Mouse (Mus musculus) cerebellum, postnatal 36 days (tissue): ENCODE measurements around the gene Vwa8.

Experiments
- DNase-seq, 2 experiments: peaks; one replicate each; pipeline ENCODE4 v3.0.0; 2021 to 2022; ENCODE audit warnings: mixed read lengths in 2 of 2

Vwa8 gene

DNA sequence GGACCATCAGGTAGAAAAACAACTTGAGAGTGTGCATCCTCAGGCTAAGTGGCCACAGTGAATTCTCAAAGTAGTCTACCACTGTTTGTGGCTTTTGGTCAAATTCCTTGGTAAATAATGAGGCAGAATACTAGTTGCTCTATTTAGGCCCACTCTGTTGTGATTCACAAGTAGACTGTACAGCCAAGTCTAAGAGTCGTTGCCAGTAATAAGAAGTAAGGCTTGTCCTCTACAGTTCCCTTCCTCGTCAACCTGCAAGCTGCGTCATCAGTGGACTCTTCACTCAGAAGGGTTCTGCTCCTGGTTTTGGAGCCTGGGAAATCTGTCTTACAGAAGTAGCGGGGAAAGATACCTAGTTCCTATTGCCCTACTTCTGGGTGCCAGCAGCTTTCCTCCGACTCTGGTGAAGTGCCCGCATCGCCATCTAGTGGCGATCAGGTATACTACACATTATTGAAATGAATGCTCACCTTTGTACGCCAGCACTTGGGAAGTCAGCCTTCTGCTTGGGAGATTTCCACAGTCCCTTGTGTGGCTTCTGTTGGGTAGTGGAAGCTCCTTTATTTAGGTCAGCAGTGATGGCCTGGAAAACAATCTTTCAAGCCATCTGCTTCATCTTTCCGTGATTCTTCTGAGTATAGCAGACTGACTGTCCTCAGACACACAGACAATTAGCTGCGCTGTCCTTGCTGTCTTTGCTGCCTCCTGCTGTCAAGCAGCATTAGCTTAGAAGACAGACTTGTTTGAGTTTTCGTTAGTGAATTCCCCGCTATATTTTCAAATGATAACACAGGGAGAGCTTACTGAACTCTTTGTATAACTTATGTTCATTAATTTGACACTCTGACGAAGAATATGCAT lies 258.0 kb downstream of the Vwa8 start:
- peak; percentile 77 to 87 for DNase-seq

DNA sequence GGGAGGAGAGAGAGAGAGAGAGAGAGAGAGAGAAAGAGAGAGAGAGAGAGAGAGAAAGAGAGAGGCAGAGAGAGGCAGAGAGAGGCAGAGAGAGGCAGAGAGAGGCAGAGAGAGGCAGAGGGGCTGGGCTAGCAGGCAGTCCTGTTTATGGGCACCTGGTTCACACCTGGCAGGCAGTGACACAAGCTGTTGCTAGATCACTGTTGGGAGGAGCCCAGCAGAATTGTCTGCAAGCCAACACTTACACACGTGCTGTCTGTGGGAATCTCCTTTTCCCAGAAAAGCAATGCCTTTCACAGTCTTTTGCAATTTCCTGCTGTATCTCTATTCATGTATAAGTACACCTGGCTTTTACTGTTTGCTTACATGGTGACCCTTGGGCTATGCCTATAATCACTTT lies 260.5 kb downstream of the Vwa8 start:
- peak; percentile 25 to 35 for DNase-seq

- no peak for DNase-seq
Measured at GRCm38 (mm10) chr14:79110012-79110411, 261.2 kb downstream of the Vwa8 start.

- no peak for DNase-seq
Measured at GRCm38 (mm10) chr14:79112050-79112449, 263.2 kb downstream of the Vwa8 start.

DNA sequence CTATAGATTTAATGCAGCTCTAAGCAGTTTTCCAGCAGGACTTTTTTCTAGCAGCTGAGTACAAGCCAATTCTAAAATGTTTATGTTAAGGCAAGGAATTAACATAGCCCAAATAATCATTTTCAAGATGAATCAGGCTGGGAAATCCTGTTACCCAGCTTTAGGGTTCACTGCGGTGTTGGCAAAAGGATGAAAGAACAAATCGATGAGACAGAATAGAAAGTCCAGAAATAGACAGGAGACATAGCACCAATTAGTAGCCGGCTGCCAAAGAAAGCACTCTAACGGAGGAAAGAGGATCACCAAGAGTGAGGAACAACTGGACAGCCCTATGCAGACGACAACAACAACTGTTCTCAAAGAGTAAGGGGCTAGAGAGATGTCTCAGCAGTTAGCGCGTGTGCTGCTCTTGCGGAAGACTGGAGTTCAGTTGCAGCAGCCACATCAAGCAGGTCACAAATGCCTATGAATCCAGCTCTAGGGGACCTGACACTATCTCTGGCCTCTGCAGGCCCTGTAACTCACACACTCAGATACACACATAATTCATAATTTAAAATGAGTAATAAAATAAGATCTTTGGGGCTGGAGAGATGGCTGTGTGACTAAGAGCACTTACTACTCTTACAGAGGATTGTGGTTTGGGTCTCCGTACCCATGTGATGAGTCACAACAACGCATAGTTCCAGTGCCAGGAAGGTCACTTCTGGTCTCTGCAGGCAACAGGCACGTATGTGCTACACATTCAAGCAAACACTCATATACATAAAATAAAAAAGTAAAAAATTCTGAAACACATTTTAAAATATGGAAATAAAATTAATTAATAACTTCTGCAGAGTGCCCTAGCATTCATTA lies 265.9 kb downstream of the Vwa8 start:
- no peak for DNase-seq

DNA sequence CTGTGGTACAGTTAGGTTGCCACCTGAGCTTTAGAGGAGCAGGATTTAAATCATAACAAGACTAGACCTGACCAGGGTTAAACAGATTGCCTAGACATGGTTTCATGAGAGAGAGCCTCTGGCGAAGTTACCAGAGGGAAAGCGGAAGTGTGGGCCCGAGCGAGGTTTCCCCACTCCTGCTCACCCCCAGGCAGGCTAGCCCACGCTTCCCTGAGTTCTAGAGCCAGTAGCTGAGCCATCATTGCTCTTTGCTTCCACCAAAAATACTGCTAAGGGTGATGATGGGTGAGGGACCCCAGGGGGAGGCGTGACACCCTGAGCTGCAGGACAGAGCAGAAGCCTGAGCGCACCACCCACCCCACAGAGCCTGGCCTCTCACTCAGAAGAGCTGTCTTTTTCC lies 269.6 kb downstream of the Vwa8 start:
- no peak for DNase-seq

- no peak for DNase-seq
Measured at GRCm38 (mm10) chr14:79119354-79119753, 270.5 kb downstream of the Vwa8 start.

DNA sequence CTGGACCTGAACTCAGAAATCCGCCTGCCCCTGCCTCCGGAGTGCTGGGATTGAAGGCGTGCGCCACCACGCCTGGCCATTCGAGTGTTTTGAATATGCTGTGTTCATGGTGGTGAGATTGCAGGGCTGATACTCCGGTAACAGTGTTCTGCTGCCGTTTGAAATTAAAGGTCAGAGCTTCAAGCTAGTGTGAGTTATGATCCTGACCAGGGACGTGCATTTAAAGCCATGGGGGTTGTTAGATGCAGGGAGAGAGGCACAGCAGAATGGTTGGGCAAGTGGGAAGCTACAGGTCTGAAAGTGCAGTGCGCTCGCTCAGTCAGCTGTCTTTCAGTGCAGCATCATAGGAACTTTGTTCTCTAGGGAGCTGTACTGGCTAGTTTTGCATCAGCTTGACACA lies 271.8 kb downstream of the Vwa8 start:
- no peak for DNase-seq

DNA sequence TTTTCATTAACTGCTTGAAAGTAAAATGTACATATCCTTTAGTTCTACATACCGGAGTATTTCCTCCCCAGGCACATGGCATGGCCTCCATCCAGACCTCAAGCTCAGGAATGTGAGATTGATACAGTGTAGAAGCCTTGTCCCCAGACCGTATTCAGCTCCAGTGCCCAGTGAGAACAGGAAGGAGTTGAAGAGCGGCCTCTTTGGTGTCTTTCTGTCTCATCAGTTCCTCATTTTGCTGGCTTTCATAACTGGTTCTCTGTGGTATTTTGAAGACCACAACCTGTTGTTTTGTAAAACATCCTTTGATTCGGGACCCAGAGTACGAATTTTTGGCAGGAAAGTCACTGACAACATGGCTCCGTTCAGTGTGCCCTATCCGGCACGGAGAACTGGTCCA lies 274.6 kb downstream of the Vwa8 start:
- no peak for DNase-seq

DNA sequence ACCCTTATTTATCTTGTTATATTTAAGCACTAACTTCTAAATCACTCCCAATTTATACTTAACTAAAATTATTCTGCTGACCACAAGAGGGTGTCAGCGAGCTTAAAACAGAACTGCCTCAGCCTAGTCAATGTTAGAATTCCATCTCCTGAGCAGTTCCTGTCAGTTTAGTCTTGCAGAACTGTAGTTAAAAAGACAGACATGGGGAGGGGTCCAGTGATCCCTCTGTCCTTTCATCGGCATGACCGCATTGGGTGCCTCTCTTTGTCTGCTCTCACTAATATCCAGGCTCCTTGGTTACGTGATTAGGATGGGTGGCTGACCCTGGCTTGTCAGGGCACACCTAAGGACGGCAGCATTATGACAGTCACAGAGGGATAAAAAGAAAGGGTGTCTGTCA lies 275.8 kb downstream of the Vwa8 start:
- peak; percentile 43 to 68 for DNase-seq

DNA sequence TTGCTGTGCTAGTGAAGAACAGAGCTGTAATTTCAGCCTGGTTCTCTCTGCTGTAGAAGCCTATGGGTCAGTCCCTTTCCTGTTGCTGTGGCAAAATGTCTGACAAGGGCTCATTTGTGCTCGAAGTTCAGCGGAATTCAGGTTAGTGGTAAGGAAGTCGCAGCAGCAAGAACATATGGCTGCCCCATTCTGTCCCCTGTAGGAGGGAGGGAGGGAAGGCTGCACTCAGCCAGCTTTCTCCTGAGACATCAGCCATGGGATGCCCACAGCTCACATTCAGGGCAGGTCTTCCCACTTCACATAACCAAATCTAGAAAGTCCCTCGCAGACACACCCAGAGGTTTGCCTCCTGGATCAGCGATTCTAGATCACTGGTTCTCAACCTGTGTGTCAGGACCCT lies 277.3 kb downstream of the Vwa8 start:
- DNase-seq = peak; percentile 36 to 42

- DNase-seq = peak in 1 of 2 experiments; percentile 43
Measured at GRCm38 (mm10) chr14:79134891-79135334, 286.1 kb downstream of the Vwa8 start.

DNA sequence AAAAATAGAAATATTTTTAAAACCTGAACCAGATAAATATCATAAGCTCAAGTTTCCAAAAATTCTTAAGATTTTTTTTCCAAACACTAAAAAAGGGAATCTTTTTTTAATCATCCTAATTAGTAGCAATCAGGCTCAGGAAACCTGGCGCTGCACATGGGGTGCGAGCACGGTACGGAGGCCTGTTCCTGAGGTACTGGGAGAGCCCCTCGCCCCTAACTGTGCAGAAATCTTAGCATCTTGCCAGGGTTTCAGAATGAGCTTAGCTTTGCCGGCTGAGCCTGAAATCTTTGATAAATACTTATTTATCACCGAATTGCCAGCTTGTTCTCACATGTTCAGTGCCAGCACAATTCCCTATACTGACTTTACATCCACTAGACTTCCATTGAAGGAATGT lies 286.6 kb downstream of the Vwa8 start:
- no peak for DNase-seq

DNA sequence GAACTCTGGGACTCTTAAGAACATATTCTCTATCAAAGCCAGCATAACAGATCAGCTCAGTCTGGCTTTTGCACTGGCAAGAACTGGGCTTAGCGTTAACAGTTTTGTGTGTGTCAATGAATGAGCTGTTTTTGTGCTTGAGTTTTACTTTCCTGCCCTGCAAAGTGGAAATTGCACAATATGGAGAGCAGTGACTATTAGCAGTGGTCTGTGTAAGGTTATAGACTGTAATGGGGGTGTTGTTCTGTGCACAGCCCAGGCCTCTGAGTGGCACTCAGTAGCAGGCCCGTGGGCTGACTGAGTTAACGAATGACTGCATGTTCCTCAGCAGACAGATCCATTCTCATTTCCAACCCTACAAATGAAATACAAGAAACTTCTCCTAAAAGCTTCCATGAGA lies 287.7 kb downstream of the Vwa8 start:
- no peak for DNase-seq

DNA sequence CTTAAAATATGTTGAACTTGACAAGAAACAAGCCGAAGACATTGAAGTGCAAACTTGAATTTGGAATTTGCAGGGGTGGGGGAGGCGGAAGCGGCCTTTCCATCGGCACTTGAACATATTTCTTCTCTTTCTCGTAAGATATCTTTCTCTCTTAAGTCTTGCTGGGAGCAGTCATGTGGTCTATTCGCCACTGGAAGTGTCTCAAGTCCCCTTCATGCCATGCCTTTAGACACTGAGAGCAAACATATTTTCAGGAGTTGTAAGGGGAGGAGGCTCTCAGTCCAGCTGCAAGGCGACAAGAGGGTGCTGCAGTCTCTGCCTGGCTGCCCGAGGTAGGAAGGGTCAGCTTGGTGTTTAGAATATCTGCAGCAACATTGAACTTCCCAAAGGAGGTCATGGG lies 288.2 kb downstream of the Vwa8 start:
- no peak for DNase-seq

- DNase-seq = no peak
Measured at GRCm38 (mm10) chr14:79139096-79139651, 290.3 kb downstream of the Vwa8 start.

DNA sequence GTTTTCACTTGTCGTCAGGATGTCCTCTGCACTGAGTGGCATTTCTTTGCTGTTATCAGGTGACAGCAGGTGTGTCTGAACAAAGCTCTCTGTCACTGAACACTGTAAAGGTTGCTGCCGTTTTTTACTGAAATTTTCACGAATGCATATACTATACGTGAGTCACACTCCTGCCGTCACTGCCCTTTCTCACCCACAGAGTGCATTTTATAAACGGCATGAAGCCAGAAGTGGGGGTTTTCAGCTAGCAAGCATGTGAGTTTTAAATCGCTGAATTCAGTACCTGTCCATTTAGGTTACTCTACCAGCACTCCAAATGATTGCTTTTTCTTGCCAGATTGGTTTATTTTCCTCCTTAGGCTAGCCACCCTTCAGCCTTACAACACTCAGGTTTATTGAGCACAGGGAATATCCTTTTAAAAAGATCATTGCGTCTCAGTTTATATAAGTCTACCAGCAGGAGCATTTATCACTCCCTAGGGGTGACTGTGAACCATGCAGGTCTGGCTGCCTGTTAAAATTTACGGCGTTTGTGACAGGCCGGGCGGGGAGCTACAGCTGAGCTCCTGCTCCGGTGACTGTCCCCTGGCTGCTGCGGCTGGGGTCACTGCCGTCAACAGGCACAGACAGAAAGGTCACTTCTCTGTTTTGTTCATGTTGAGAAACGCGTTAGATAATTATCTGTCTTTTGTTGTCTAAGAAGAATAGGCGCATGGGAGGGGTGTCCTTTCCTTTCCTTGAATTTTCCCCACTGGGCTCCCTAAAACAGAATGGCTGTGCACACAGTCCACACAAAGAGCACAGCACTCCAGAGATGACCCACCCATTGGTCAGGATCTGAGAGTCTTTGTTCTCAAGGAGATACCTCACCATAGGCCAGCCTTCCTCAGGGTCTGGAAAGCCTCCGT lies 291.3 kb downstream of the Vwa8 start:
- DNase-seq = peak; percentile 43 to 54

DNA sequence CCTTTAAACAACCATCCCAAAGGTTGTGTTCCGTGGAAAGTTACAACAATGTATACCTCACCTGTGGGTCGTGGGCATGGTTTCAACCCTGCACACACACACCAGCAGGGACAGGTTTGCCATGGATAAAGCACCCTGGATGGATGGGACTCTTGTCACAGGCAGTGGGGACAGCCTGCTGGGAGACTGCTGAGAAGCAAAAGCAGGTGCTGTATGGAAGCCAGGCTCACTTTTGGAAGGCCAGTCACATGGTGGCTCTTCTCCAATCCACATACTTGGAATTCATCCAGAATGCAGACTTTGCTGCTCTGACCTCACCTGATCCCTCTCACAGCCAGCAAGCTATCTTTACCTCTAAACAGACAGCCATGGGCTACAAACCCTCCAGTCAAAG lies 292.0 kb downstream of the Vwa8 start:
- peak; percentile 50 to 66 for DNase-seq

DNA sequence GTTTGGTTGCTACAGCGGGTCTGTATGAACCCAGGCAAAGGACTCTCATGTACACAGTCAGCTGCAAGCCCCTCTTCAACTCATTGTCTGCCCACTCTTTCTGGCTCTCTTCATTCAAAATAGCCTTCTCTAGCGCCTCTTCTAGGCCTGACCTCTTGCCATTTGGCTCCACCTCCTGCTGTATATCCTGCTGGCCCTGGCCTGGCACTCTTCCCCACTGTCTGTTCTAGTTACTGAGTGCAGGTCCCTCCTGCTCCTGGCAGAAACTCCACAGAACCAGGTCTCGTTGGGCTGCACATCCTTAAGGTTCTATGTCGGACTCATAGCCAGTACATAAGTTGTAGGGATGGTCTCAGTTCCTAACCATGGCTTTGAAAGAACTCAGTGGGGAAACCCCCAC lies 293.5 kb downstream of the Vwa8 start:
- DNase-seq = peak; percentile 71 to 73

- DNase-seq = no peak
Measured at GRCm38 (mm10) chr14:79143696-79144095, 294.8 kb downstream of the Vwa8 start.

GRCm38 (mm10) chr14:79144278-79145224 lies 295.7 kb downstream of the Vwa8 start:
- DNase-seq = peak in 1 of 2 experiments; percentile 42
